Mouse (Mus musculus): Measurements from ENCODE around the gene Emid1.
"Not testable (repeated sequence)": the region's sequence is repeated elsewhere in the genome, so short reads cannot be mapped to it uniquely, and the experiment has no call there.

Emid1 gene

DNA sequence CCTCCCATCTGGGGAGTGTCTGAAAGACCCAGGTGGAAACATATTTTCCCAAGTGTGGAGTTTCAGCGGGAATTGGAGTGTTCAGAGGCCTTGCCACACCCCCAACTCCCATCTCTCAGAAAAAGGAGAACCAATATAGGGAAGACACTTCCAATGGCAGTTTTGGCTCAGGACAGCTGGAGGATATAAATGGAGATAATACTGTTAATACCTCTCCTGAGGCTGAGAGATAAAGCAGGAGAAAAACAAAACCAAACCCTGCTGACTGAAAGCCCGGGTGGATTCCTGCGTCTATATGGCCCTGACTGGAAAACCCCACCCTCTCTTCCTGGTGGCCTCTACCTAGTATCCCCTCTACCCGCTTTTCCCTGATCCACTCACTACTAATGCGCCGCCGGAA, 49.7 kb downstream of the Emid1 start:
- DNase-seq: no peak

DNA sequence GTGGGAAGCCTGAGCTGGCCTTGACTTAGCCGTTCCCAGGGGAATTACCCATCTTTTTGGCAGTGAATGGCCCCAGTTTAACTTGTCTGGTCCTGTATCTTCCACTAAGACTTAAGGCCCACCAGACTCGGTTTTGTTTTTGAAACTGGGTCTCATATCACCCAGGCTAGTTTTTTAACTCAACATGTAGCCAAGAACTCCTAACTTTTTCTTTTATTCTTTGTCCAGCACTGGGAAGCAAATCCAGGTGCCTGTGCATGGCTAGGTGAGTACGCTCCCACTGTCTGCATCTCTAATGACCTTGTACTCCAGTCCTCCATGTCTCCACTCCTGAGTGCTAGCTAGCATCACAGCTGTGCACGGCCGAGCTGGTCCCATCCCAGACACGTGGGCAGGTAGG, 50.4 kb downstream of the Emid1 start:
- DNase-seq: no peak

DNA sequence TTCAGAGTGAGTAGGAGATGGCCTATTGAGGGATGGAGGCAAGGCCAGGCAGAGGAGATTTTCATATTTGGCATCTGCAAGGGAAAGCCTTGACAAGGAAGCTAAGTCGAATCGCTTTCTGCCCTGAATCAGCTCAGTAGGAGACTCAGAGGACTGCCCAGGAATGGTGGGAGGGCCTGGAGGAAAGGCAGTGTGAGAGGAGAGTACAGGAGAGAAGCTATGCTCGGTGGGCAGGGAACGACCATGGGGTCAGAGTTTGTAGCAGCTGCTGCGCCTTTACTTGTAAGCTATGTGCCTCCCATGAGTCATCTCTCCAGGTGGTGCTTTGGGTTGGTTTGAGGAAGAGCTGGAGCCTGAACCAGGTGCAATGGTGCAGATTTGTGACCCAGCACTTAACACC, 51.3 kb downstream of the Emid1 start:
- no peak for DNase-seq

DNA sequence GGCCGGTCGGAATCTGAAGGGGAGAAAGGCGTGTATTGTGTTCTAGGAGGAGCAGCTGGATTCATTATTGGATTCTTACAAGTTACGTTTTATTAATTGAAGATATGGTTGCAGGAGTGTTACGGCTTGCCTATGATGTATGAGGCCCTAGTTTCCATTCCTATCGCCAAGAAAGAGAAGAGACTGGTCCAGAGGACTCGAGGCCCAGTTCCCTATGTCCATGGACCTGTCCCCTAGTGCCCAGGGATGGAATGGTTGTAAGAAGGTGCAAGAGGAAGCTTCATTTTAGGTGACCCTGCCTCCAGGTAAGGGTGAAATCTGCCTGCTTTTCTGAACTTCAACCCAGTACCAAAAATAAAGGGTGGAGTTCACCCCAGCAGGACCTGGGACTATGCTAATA, 51.8 kb downstream of the Emid1 start:
- DNase-seq: no peak

DNA sequence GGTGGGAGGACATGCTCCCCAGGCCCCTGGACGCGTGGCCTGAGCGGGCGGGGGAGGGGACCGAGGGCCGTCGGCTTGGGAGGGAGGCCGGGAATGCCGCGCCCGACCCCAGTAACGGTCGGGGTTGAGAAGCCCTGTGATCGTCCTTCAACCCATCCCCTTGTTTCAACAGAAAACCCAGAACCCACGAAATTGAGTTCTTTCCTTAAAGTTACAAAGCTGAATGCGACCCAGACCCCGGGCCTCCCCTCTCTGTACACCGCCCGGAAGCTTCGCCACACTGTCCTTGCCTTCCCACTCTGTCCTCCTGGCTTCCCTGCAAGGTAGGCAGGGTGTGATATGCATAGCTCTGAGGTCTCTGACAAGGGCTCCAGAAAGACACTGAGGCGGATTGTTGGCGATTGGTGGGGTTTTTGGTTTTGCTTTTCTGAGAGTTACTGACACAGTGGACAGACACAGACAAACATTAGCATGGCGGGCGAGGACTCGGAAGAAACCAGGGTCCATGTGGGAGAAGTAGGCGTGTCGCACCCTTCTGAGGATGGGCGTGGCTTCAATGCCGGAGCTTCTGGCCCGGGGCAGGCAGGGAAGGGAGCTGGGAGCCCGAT, 52.4 kb downstream of the Emid1 start:
- peak; percentile 90 for DNase-seq

DNA sequence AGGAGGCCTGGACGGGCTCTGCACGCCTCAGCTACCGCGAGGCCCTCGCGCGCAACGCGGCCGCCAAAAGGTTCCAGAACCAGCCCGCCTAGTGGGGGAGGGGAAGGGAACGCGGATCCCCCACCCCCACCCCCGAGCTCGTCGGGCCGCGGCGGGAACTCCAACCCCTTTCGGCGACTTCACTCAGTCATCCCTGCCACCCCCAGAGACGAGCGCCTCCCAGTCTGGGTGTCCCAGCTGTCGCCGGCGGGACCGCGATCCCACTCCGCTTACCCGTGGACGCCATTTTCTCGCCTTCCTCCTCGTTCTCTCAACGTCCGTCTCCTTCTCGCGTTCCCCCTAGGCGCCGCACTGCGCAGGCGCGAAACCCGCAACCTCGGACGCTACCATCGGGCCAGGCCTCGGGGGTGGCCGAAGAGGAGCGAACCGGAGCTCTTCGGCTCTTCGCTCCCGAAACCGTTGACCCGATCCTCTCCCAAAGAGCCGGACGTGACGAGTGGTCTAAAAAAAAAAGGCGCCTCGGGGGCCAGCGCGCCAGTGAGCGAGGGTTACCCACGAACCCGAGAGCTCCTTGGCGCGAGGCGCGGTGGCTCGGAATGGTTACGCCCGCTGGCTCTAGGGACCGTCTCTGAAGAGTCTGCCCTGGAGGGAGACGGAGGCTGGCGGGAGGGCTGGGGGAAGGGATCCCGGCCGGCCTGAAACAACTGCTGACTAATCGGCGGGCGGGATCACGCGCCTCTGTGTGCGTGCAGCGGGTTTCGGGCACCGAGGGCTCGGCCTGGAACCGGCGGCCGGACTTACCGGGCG, 53.1 kb downstream of the Emid1 start, which contains the start of the genes Rhbdd3 and Ewsr1:
Rhbdd3 (plus strand) TSS at position 191 of the 807 bp plus-strand sequence.
Ewsr1 (minus strand) TSS at position 531 of the 807 bp plus-strand sequence.
- DNase-seq: peak; percentile 99

DNA sequence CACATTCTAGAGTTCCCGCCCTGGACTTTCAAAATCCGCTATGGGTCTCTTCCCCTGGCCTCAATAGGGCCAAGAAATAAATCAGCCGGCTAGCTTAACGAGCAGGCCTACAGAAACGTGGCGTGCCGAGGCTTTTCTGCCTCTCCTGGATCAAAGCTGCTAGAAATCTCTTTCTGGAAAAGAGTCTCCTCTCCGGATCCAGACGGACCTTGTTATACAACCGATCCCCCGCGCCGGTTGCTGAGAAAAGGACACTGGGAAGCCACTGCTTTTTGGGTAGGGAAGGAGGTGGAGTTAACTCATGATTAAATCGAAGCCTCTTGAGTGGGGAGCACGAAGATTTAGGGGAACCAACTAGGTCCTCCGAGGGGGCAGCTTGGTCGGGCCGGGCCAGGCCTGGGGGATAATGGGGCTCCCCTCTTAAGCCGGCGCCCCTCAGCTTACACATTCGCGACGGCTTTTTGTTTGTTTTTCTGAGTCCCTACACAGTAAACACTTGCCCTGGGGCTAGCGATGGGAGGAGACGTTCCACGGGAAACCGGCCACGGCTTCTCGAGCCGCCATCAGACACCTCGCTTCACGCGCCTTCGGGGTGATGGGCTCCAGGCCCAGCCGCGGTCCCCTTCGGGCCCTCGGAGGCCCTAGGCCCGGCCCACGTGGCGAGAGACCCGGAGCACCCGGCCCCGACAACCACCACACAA, 53.9 kb downstream of the Emid1 start:
- DNase-seq: peak; percentile 33

DNA sequence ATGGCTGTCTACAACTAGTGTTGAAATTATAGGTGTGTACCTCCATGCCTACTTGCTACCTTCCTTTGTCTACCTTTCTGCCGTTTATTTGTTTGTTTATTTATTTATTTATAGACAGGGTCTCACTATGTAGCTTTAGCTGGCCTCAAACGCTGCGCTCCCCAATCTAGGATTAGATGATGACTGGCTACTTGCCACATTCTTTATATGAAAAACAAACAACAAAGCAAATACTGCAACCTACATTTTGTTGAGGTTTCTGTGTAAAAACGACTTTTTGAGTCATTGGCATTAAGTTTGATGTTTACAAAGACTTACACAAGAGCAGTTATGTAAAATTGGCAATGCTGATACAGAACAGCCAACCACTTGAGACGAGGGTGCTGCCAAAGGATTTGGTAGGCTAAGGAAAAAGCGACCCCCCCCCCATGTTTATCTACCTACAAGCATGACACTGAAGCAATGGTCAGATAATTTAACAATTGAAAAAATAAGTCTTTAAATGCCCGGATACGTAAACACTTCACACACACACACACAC, 55.5 kb downstream of the Emid1 start:
- DNase-seq: no peak

DNA sequence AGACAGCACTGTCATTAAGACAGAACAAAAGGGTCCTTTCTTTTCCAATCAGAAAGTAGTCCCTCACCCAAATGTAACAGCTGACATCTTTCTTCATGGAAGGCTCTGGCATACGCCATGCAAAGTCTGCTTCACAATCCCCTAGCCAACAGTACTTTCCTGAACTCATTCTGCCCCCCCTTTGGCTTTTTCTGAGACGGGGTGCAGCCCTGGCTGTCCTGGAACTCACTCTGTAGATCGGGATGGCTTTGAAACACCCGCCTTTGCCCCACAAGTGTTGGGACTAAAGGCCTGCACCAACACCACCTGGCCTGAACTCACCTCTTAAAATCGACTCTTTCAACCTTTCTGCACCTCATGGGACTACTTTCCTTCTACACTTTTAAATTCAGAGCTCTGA, 56.2 kb downstream of the Emid1 start:
- DNase-seq: no peak

DNA sequence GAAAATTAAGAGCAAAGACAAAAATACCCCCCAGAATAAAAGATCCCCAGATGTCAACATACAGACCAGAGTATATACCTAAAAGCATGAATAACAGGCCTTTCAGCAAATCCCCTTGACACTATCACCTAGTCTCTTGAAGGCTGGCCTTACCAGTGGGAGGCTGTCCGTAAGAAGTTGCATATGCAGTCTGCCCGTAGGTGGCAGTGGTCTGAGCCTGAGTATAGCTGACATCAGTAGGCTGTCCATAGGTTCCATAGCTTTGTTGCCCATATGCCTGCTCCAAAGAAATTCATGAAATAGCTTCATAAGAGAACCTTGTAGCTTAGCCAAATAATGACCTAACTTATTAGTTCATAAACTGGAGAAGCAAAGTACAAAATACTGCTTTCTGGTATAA, 60.4 kb downstream of the Emid1 start:
- peak; percentile 53 for DNase-seq

DNA sequence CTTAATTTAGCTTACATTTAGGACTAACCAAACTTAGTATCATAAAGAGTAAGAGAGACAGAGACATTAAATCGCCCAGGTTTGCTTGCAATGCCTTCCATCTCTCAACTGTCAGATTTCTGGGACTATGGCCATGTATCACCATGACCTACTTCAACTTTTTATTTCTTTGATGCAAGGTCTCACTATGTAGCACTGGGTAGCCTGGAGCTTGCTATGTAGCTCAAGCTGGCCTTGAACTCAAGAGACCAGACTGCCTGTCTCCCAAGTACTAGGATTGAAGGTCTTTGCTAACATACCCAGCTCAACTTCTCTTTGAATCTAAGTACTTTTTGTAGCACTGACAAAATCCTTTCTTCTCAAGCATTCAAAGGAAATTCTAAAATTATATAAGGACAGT, 62.9 kb downstream of the Emid1 start:
- no peak for DNase-seq

DNA sequence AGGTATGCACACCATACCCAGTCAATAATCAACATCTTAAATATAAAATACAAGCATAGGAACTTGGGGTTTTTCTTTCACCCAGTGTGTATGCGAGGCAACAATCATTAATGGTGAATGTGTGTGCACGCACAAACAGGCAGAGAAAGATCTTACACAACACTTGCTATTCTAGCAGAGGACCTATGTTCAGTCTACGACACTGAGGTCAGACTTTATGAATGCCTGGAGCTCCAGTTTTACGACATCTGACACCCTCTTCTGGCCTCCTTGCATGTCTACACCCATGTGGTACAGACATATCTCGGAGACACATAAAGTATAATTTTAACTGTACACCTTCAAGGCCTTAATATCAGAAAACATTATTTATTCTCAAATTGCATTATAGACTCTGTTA, 75.2 kb downstream of the Emid1 start:
- not testable (repeated sequence) for DNase-seq

DNA sequence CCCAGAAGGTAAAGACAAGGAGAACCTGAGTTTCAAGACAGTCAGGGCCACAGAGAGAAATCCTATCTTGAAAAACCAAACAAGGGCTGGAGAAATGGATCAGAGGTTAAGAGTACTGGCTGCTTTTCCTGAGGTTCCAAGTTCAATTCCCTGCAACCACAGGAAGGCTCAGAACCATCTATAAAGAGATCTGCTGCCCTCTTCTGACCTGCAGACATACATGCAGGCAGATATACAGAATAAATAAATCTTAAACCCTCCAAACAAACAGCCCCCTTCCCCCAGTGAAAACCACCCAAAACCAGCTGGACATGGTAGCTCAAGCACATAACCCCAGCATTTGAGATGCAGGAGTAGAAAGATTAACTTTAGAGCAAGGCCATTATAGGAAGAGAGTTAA, 76.3 kb downstream of the Emid1 start:
- DNase-seq: no peak

DNA sequence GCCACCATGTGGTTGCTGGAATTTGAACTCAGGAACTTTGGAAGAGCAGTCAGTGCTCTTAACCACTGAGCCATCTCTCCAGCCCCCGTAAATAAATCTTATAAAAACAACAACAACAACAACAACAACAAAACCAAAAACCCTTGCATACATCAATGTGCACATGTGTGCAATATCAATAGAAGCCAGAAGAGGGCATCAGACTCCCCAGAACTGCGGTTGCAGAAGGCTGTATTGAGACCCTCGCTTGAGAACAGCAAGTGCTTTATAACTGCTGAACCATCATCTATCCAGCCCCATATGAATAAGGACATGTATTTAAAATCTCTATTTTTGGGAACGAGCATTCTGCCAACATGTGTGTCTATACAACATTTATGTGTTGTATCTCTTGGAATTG, 77.2 kb downstream of the Emid1 start:
- peak; percentile 63 for DNase-seq

DNA sequence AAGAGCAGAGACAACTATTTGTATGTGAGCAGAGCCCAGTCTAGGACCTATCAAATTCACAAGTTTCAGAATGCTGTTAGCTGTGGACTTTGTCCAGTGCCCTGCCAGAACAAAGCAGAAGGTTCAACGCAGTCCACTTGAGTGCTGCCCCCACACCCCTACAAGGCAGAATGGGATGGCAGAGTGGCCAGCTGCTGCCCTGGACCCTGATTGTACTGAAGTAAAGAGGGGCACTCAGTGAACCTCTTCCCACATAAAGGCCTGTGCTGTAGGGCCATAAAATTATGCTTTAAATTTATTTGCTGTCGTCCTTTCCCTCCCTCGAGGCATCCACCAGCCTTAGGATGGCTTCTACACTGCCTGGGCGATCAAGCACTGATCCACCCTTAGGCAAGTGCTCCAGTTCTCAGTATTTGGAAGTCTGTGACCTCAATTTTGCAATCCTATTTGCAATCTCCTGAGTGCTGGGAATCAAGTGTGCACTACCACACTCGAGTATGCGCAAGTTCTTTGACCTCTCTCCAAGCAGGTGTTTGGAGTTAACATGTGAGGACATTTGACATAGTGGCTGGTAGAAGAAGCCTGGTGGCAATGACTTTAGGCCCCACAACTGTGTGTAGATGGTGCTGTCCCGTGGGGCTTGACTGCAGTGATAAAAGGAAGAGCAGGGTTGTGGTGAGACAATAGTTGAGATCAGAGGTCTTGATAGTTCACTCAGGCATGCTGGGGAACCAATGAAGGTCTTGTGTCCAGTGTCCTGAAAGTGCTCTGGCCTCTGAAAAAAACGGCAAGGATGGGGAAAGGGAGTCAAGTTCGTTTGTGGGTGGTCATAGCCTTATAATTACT, 83.7 kb downstream of the Emid1 start:
- no peak for DNase-seq

DNA sequence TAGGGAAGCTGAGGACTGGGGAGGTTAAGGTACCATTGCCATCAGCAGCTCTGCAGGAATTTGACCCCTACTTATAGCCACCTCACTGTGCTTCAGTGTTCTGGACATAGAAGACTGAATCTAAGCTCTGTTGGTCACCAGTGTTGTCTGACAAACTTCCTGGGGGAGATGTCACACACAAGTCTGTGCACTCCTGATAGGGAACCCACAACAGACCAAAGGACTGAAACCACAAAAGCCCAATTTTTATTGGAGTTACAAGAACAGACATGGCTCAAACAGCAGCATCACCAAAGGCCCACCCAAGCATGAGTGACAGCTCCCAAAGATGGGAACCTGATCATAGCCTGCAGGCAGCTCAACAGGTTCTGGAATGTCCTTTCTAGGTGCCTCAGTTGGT, 85.0 kb downstream of the Emid1 start:
- DNase-seq: no peak

DNA sequence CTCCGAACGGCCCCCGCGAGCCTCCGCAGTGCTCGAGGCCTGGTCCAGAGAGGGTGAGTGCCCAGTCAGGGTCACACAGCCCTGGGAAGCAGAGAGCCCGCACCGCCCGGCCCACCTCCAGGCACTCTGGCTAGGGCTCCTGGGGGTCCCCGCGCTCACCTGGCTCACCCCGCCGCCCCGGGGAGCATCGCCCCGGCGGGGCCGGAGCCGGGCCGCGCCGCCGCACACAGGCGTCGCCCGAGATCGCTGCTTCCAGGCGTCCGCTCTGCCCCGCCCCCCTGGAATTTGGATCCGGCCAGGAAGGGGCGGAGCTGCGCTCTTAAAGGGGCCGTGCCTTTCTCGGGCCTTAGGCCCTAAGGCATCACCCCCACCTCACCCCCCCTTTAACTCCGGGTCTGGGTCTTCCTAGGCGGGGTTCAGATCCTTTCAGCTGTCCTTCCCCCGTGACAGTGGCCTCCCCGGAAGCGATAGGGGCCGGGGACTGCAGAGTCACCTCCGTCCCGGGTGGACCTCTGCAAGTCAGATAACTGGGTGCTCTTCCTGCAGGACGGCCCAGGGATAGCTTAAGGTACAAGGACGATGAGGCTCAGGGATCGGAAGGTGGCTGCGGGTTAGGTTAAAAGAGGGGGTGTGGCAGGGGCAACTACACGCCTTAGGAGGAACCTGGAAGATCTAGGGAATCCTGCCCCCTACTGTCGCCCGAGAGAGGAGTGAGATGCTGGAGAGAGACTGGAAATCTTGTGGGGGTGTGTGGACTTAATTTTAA, 86.8 kb downstream of the Emid1 start, which contains the start of gene Gas2l1:
Gas2l1 (minus strand) TSS at position 272 of the 766 bp plus-strand sequence.
- DNase-seq: peak; percentile 92

DNA sequence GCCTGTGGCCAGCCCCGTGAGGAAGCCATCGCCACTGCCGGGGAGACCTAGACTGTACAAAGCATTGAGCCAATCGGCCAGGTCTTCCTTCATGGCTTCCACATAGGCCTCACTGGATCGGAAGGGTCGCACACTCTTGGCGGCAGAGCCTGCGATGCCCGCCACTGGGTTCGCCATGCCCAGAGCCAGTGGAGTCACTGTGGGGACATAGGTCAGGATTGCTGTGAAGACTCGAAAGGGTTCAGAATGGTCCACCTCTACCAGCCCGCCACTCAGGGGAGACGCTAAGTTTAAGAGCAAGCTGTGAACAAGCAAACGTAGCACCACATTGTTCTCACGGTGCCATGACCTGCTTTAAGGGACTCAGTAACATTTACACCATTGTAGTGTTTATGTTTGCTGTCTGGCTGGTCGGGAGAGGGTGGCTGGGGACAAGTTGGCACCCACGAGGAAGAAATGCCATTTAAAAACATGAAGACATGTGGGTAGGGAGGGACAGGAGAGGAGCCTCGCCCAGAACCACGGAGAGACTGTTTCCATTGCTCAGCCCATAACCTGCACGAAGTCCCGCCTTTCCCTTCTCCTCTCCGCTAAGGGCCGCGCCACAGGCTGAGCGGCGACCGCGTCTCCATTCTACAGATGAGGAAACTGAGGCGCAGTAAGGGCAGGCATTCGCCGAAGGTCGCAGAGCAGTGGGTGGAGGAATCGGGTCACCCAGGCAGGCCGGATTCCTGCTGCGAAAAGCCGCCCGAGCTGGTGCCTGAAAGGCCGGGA, 87.6 kb downstream of the Emid1 start:
- DNase-seq: no peak

DNA sequence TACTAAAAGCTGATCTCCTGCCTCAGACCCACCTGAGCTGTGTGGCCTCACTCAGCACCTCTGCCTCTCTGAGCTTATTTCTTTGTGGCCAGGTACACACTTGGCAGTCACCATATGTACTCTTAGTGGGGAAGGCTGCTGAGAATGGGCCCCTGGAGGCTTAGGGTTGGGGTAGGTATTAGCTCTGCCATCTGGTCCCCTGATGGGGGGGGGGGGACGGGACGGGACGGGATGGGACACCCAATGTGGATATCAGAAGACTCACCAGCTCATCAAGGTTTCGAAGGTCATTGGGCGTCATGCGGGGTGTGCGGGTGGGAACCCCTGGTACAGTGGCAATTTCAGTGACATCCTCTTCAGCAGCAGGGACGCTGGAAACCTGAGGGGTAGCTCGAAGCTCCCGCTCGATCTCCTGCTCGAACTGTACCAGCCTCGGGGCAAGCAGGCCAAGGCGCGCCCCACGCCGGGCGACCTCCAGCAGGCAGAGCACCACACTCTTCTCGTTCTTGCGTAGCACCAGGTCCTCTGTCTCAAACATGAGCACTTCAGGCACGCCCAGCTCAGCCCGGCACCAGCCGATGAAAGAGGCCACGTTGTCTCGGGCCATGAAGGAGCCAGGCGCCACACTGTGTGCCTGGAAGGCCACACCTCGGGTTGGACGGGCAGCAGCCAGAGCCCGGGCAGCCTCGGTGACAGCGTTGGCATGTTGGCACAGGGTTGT, 88.3 kb downstream of the Emid1 start:
- DNase-seq: no peak

DNA sequence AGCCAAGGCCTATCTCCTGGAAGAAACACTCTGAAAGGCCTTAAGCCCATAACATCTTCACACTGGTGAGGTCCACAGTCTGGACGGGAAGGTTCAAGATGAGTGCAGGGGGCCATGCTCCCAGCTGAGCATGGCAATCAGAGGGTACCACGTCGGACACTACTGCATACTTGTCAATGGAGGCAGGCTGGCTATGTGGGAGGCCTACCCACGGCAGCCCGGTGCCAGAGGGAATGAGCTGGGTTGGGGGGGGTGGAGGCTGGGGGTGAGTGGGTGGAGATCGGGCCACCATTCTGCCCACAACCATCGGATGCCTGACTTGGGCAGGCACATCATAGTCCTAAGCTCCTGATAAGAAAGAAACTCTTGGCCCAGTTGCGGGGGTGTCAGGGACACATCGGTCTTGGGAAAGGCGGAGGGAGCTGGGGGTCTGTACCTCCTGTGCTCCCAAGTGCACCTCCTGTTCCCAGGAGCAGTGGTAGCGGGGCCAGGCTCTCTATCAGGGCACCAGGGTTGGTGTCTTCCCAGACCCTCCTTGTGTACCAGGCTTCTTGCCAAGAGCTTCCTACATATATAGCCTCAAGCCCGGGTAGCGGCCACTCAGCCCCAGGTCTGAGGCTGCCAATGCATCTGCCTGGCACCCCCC, 89.1 kb downstream of the Emid1 start:
- DNase-seq: no peak
